10 mouse cellular contexts compared by ENCODE assay signal in the genomic region with DNA sequence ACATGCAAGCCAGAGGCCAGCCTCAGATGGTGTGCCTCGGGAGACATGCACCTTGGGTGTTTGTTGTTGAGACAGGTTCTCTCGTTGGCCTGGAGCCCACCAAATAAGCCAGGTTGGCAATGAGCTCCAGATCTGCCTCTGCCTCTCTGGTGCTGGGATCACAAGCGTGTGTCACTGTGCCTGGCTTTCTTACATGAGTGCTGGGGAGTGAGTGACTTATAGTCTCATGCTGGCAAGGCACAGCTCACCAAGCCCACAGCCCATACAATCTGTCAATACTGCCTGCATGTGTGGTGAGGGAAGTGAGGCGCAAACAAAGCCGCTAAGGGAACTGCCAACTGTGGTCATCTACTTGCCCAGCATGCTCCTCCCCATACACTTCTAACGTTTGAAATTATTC. TPM values are rescaled to one million over a fixed set of nuclear protein-coding genes. Genes with fewer than 3 reads are reported as not detected.
DNase-seq lines count a peak whose midpoint lies in the region; ATAC-seq lines count a peak whose summit lies in the region.
"Had no signal": no experiment of that assay in that cellular context is flagged by ENCODE, and none has a peak within 500 bp of the region (broad histone marks: within the 10 kb centered on the region; RNA-seq: fewer than 3 reads in every experiment).

No protein-coding gene starts in this region.

- peaks cover 18% of the 10 kb centered on the region for H3K4me1 ChIP-seq in forebrain, embryonic 15.5 days
- no peaks in the 10 kb centered on the region for H3K4me1 ChIP-seq in forebrain, embryonic 11.5 days (replicated peaks; ENCODE audit: control insufficient read depth, insufficient read depth, low read length)
- H3K4me1 ChIP-seq in midbrain, embryonic 10.5 days: no peaks in the 10 kb centered on the region
- H3K4me1 ChIP-seq in midbrain, embryonic 15.5 days: peaks cover 6% of the 10 kb centered on the region; the same call in 1 of the 2 replicates
- peaks cover 4% of the 10 kb centered on the region; the same call in 1 of the 2 replicates for H3K4me1 ChIP-seq in embryonic facial prominence, embryonic 14.5 days (ENCODE audit: control insufficient read depth, insufficient read depth, low read length)
- peaks cover 17% of the 10 kb centered on the region; the same call in 1 of the 2 replicates for H3K4me1 ChIP-seq in stomach, embryonic 15.5 days

- ATAC-seq in forebrain, embryonic 15.5 days (replicated peaks): no peak
- no peak for ATAC-seq in forebrain, embryonic 11.5 days (replicated peaks; ENCODE audit: low FRiP score)
- no peak for ATAC-seq in midbrain, embryonic 15.5 days (replicated peaks)
- peak; percentile 41; the same call in 1 of the 2 replicates for ATAC-seq in embryonic facial prominence, embryonic 14.5 days (ENCODE audit: low read depth)
- no peak for ATAC-seq in stomach, embryonic 15.5 days (ENCODE audit: insufficient read depth, low FRiP score, low read depth)

- WGBS in forebrain, embryonic 15.5 days: 56% methylated on average over 6 of the region's 6 CpGs
- 78% methylated on average over 6 of the region's 6 CpGs for WGBS in forebrain, embryonic 11.5 days
- 79% methylated on average over 6 of the region's 6 CpGs for WGBS in midbrain, embryonic 10.5 days
- 73% methylated on average over 6 of the region's 6 CpGs for WGBS in midbrain, embryonic 15.5 days
- WGBS in embryonic facial prominence, embryonic 14.5 days: 58% methylated on average over 6 of the region's 6 CpGs
- WGBS in stomach, embryonic 15.5 days: 56% methylated on average over 6 of the region's 6 CpGs

- H3K9me3 ChIP-seq in forebrain, embryonic 15.5 days: no peaks in the 10 kb centered on the region
- H3K9me3 ChIP-seq in forebrain, embryonic 11.5 days (ENCODE audit: control insufficient read depth, low read length): no peaks in the 10 kb centered on the region
- no peaks in the 10 kb centered on the region for H3K9me3 ChIP-seq in midbrain, embryonic 10.5 days (replicated peaks)
- H3K9me3 ChIP-seq in midbrain, embryonic 15.5 days: no peaks in the 10 kb centered on the region
- H3K9me3 ChIP-seq in embryonic facial prominence, embryonic 14.5 days (ENCODE audit: control insufficient read depth, low read length): no peaks in the 10 kb centered on the region; the same call in 1 of the 2 replicates
- no peaks in the 10 kb centered on the region for H3K9me3 ChIP-seq in stomach, embryonic 15.5 days
- H3K9me3 ChIP-seq: hindbrain, embryonic 13.5 days had no signal

- H3K4me3 ChIP-seq in forebrain, embryonic 15.5 days: no peak overlapping the region
- H3K4me3 ChIP-seq in forebrain, embryonic 11.5 days (ENCODE audit: low read depth, low read length): no peak overlapping the region
- H3K4me3 ChIP-seq in midbrain, embryonic 10.5 days: no peak overlapping the region
- H3K4me3 ChIP-seq in midbrain, embryonic 15.5 days: no peak overlapping the region
- no peak overlapping the region for H3K4me3 ChIP-seq in embryonic facial prominence, embryonic 14.5 days (ENCODE audit: low read depth, low read length)
- H3K4me3 ChIP-seq in stomach, embryonic 15.5 days (replicated peaks): no peak overlapping the region
- H3K4me3 ChIP-seq: hindbrain, embryonic 13.5 days had no signal

- H3K9ac ChIP-seq in forebrain, embryonic 15.5 days (replicated peaks): no peak overlapping the region
- no peak overlapping the region for H3K9ac ChIP-seq in forebrain, embryonic 11.5 days (ENCODE audit: low read length)
- H3K9ac ChIP-seq in midbrain, embryonic 15.5 days: no peak overlapping the region
- H3K9ac ChIP-seq in embryonic facial prominence, embryonic 14.5 days (ENCODE audit: low read depth, low read length): no peak overlapping the region
- H3K9ac ChIP-seq in stomach, embryonic 15.5 days: no peak overlapping the region
- H3K9ac ChIP-seq: hindbrain, embryonic 13.5 days had no signal

- DNase-seq in forebrain, embryonic 11.5 days (ENCODE audit: low spot score): no peak
- DNase-seq in midbrain, embryonic 10.5 days (ENCODE audit: low spot score): no peak
- DNase-seq in embryonic facial prominence, embryonic 14.5 days (ENCODE audit: low spot score): peak; percentile 50
- no peak for DNase-seq in urinary bladder, postnatal 4 days (ENCODE audit: low spot score in 2 of 2)
- no peak for DNase-seq in Muller cell, postnatal 12 days (ENCODE audit: inconsistent ontology term)
- DNase-seq: lung, postnatal 10 days had no signal

- H3K27ac ChIP-seq in forebrain, embryonic 15.5 days (replicated peaks): peak overlapping the region; percentile 50
- no peak overlapping the region for H3K27ac ChIP-seq in forebrain, embryonic 11.5 days (ENCODE audit: low read depth, low read length)
- 0 out of 2 replicates have a peak overlapping the region, but pooled peaks have one; percentile 38 for H3K27ac ChIP-seq in midbrain, embryonic 10.5 days (replicated peaks)
- no peak overlapping the region for H3K27ac ChIP-seq in midbrain, embryonic 15.5 days
- H3K27ac ChIP-seq in embryonic facial prominence, embryonic 14.5 days (replicated peaks; ENCODE audit: low read depth, low read length): no peak overlapping the region
- peak overlapping the region; percentile 52 for H3K27ac ChIP-seq in stomach, embryonic 15.5 days
- H3K27ac ChIP-seq: hindbrain, embryonic 13.5 days had no signal

- no peaks in the 10 kb centered on the region for H3K36me3 ChIP-seq in forebrain, embryonic 15.5 days
- H3K36me3 ChIP-seq in forebrain, embryonic 11.5 days (ENCODE audit: control insufficient read depth, insufficient read depth, low read length): no peaks in the 10 kb centered on the region
- peaks cover 6% of the 10 kb centered on the region; the same call in 1 of the 2 replicates for H3K36me3 ChIP-seq in midbrain, embryonic 10.5 days
- no peaks in the 10 kb centered on the region for H3K36me3 ChIP-seq in midbrain, embryonic 15.5 days (replicated peaks)
- H3K36me3 ChIP-seq in embryonic facial prominence, embryonic 14.5 days (ENCODE audit: control insufficient read depth, insufficient read depth, low read length): no peaks in the 10 kb centered on the region
- H3K36me3 ChIP-seq in stomach, embryonic 15.5 days: no peaks in the 10 kb centered on the region

- H3K27me3 ChIP-seq in forebrain, embryonic 15.5 days: no peaks in the 10 kb centered on the region
- H3K27me3 ChIP-seq in forebrain, embryonic 11.5 days (ENCODE audit: control insufficient read depth, insufficient read depth, low read length): no peaks in the 10 kb centered on the region
- no peaks in the 10 kb centered on the region for H3K27me3 ChIP-seq in midbrain, embryonic 10.5 days (ENCODE audit: low read depth, poor library complexity, severe bottlenecking)
- no peaks in the 10 kb centered on the region for H3K27me3 ChIP-seq in midbrain, embryonic 15.5 days (replicated peaks)
- H3K27me3 ChIP-seq in embryonic facial prominence, embryonic 14.5 days (replicated peaks; ENCODE audit: control insufficient read depth, insufficient read depth, low read length): no peaks in the 10 kb centered on the region
- H3K27me3 ChIP-seq in stomach, embryonic 15.5 days (replicated peaks): no peaks in the 10 kb centered on the region
- H3K27me3 ChIP-seq: hindbrain, embryonic 13.5 days had no signal

- H3K4me2 ChIP-seq in forebrain, embryonic 15.5 days (replicated peaks): no peak overlapping the region
- no peak overlapping the region for H3K4me2 ChIP-seq in forebrain, embryonic 11.5 days (ENCODE audit: low read depth, low read length, severe bottlenecking)
- H3K4me2 ChIP-seq in midbrain, embryonic 15.5 days: no peak overlapping the region
- no peak overlapping the region for H3K4me2 ChIP-seq in embryonic facial prominence, embryonic 14.5 days (ENCODE audit: low read depth, low read length)
- H3K4me2 ChIP-seq in stomach, embryonic 15.5 days: no peak overlapping the region
- H3K4me2 ChIP-seq: hindbrain, embryonic 13.5 days had no signal

RNA-seq across cellular contexts. Expression of a gene that starts 39.0 kb away (rescaled TPM):
- polyA plus RNA-seq in forebrain, embryonic 15.5 days (2015; fragmentation: Nextera tagmentation; extraction: Ambion mirVana): 13.0 and 13.2 TPM in 2 replicates
- polyA plus RNA-seq in forebrain, embryonic 11.5 days (2014; fragmentation: Nextera tagmentation; extraction: Ambion mirVana): 21.2 and 23.3 TPM in 2 replicates
- polyA plus RNA-seq in midbrain, embryonic 10.5 days (2016; fragmentation: Nextera tagmentation; extraction: Ambion mirVana): 10.3 and 12.5 TPM in 2 replicates
- polyA plus RNA-seq in midbrain, embryonic 15.5 days (2015; fragmentation: Nextera tagmentation; extraction: Ambion mirVana): 13.1 and 14.8 TPM in 2 replicates
- 21.3 and 22.4 TPM in 2 replicates for polyA plus RNA-seq in embryonic facial prominence, embryonic 14.5 days (2014; fragmentation: Nextera tagmentation; extraction: Ambion mirVana)
- polyA plus RNA-seq in stomach, embryonic 15.5 days (2015; fragmentation: Nextera tagmentation; extraction: Ambion mirVana): 13.7 and 16.8 TPM in 2 replicates

Comparison
In these comparisons a context has a peak if more than half of its experiments do, and no peak if none do; other contexts are left out.
1. H3K27ac ChIP-seq: peak in forebrain, embryonic 15.5 days (single experiment), midbrain, embryonic 10.5 days (single experiment) and stomach, embryonic 15.5 days (single experiment); none in forebrain, embryonic 11.5 days (single experiment), midbrain, embryonic 15.5 days (single experiment) and embryonic facial prominence, embryonic 14.5 days (single experiment).